Mouse (Mus musculus) hindbrain, embryonic 10.5 days (tissue): ENCODE data around the gene Ano6. TPM values are rescaled to one million over a fixed set of nuclear protein-coding genes. Genes with fewer than 3 reads are reported as not detected.
A peak's percentile ranks its signal among the peaks of the same experiment; 100 is the strongest.

Experiments
- DNase-seq: peaks from one replicate; pipeline ENCODE4 v3.0.0-alpha.2; 2017; ENCODE audit warnings: low spot score
- H3K27ac ChIP-seq: fragments of 300-500 bp; sonication (generic); 2 replicates; pipeline ENCODE4 v1.5.1; 2016; ENCODE audit warnings: mild to moderate bottlenecking, moderate library complexity
- H3K27me3 ChIP-seq: fragments of 300-500 bp; sonication (generic); 2 replicates; pipeline ENCODE4 v1.6.1; 2016; ENCODE audit warnings: mild to moderate bottlenecking; ENCODE audit not compliant: poor library complexity, insufficient read depth, severe bottlenecking
- H3K36me3 ChIP-seq: fragments of 300-500 bp; sonication (generic); 2 replicates; pipeline ENCODE4 v1.6.1; 2016; ENCODE audit warnings: mild to moderate bottlenecking, moderate library complexity
- H3K4me1 ChIP-seq: fragments of 300-500 bp; sonication (generic); replicated peaks from 2 replicates; pipeline ENCODE4 v1.6.1; 2016; ENCODE audit warnings: mild to moderate bottlenecking
- H3K4me3 ChIP-seq: fragments of 300-500 bp; sonication (generic); 2 replicates; pipeline ENCODE4 v1.5.1; 2016; ENCODE audit warnings: mild to moderate bottlenecking, moderate library complexity
- H3K9me3 ChIP-seq: fragments of 300-500 bp; sonication (generic); 2 replicates; pipeline ENCODE4 v1.6.1; 2016; ENCODE audit warnings: mild to moderate bottlenecking, moderate library complexity
- WGBS: fragments of 180-500 bp; shearing (Covaris S2); methylation state at CpG from one replicate; pipeline ENCODE4 v1.1.7; 2016; 5-methylcytosine and 5-hydroxymethylcytosine counted together
- polyA plus RNA-seq: library from polyadenylated mRNA; unstranded; fragments of >200 nt; fragmentation: Nextera tagmentation; extraction: Ambion mirVana; gene quantifications from 2 replicates; pipeline ENCODE4 v1.2.1, GENCODE M21; 2016

Ano6 gene
- polyA plus RNA-seq, 1 experiment from 2014 or later = 31.1 TPM

GRCm38 (mm10) chr15:95929087-95929486 is 138.4 kb downstream of the Ano6 start:
- H3K4me1 ChIP-seq = no peaks in the 10 kb centered on the region
- H3K4me3 ChIP-seq = no peak overlapping the region
- no peak for DNase-seq
- H3K27me3 ChIP-seq = no peaks in the 10 kb centered on the region
- WGBS = 96% methylated on average over 6 of the region's 6 CpGs
- H3K27ac ChIP-seq = no peak overlapping the region
- H3K36me3 ChIP-seq = peaks cover 44% of the 10 kb centered on the region
- H3K9me3 ChIP-seq = 0 out of 2 replicates have a peak, but pooled peaks cover 6% of the 10 kb centered on the region

GRCm38 (mm10) chr15:95931013-95931775 is 140.6 kb downstream of the Ano6 start:
- Histone ChIP-seq H3K27ac (no peak overlapping the region), H3K4me3 (no peak overlapping the region), H3K27me3 (no peaks in the 10 kb centered on the region), H3K4me1 (no peaks in the 10 kb centered on the region), H3K9me3 (0 out of 2 replicates have a peak, but pooled peaks cover 6% of the 10 kb centered on the region), H3K36me3 (peaks cover 44% of the 10 kb centered on the region)
- WGBS = 88% methylated on average over 16 of the region's 16 CpGs
- DNase-seq = no peak

- Histone ChIP-seq H3K27me3 (no peaks in the 10 kb centered on the region), H3K27ac (no peak overlapping the region), H3K9me3 (0 out of 2 replicates have a peak, but pooled peaks cover 6% of the 10 kb centered on the region), H3K4me1 (no peaks in the 10 kb centered on the region), H3K4me3 (no peak overlapping the region), H3K36me3 (peaks cover 44% of the 10 kb centered on the region)
- WGBS = 96% methylated on average over 5 of the region's 5 CpGs
- DNase-seq = no peak
Observed at GRCm38 (mm10) chr15:95932358-95932757, 141.7 kb downstream of the Ano6 start.

- no peak overlapping the region for H3K27ac ChIP-seq
- no peak for DNase-seq
- WGBS = 85% methylated on average over 11 of the region's 11 CpGs
- H3K4me1 ChIP-seq = no peaks in the 10 kb centered on the region
- peaks cover 15% of the 10 kb centered on the region for H3K9me3 ChIP-seq
- no peak overlapping the region for H3K4me3 ChIP-seq
- no peaks in the 10 kb centered on the region for H3K27me3 ChIP-seq
- peaks cover 46% of the 10 kb centered on the region for H3K36me3 ChIP-seq
Observed at GRCm38 (mm10) chr15:95935141-95935540, 144.5 kb downstream of the Ano6 start.

- Histone ChIP-seq H3K27ac (no peak overlapping the region), H3K4me1 (peaks cover 10% of the 10 kb centered on the region), H3K36me3 (peaks cover 51% of the 10 kb centered on the region), H3K27me3 (no peaks in the 10 kb centered on the region), H3K4me3 (no peak overlapping the region), H3K9me3 (peaks cover 9% of the 10 kb centered on the region)
- 60% methylated on average over 4 of the region's 4 CpGs for WGBS
- peak; percentile 12 for DNase-seq
Observed at GRCm38 (mm10) chr15:95943470-95943869, 152.8 kb downstream of the Ano6 start.

GRCm38 (mm10) chr15:95944299-95944698 is 153.7 kb downstream of the Ano6 start:
- Histone ChIP-seq H3K27me3 (no peaks in the 10 kb centered on the region), H3K27ac (no peak overlapping the region), H3K4me3 (no peak overlapping the region), H3K4me1 (peaks cover 10% of the 10 kb centered on the region), H3K9me3 (peaks cover 4% of the 10 kb centered on the region; the same call in 1 of the 2 replicates), H3K36me3 (peaks cover 49% of the 10 kb centered on the region)
- 92% methylated on average over 6 of the region's 6 CpGs for WGBS
- DNase-seq = no peak

GRCm38 (mm10) chr15:95945951-95946708 is 155.5 kb downstream of the Ano6 start:
- H3K27me3 ChIP-seq = no peaks in the 10 kb centered on the region
- H3K9me3 ChIP-seq = no peaks in the 10 kb centered on the region
- peaks cover 50% of the 10 kb centered on the region for H3K36me3 ChIP-seq
- peaks cover 10% of the 10 kb centered on the region for H3K4me1 ChIP-seq
- no peak for DNase-seq
- no peak overlapping the region for H3K4me3 ChIP-seq
- 64% methylated on average over 11 of the region's 11 CpGs for WGBS
- 0 out of 2 replicates have a peak overlapping the region, but pooled peaks have one; percentile 9 for H3K27ac ChIP-seq

GRCm38 (mm10) chr15:95948411-95948810 is 157.8 kb downstream of the Ano6 start:
- peaks cover 46% of the 10 kb centered on the region for H3K36me3 ChIP-seq
- no peak for DNase-seq
- H3K4me3 ChIP-seq = no peak overlapping the region
- H3K27me3 ChIP-seq = no peaks in the 10 kb centered on the region
- no peak overlapping the region for H3K27ac ChIP-seq
- 94% methylated on average over 18 of the region's 18 CpGs for WGBS
- no peaks in the 10 kb centered on the region for H3K9me3 ChIP-seq
- peaks cover 10% of the 10 kb centered on the region for H3K4me1 ChIP-seq

GRCm38 (mm10) chr15:95949336-95949735 is 158.7 kb downstream of the Ano6 start:
- 94% methylated on average over 13 of the region's 13 CpGs for WGBS
- H3K36me3 ChIP-seq = peaks cover 53% of the 10 kb centered on the region
- H3K27me3 ChIP-seq = no peaks in the 10 kb centered on the region
- peaks cover 10% of the 10 kb centered on the region for H3K4me1 ChIP-seq
- no peak overlapping the region for H3K27ac ChIP-seq
- H3K4me3 ChIP-seq = no peak overlapping the region
- no peaks in the 10 kb centered on the region for H3K9me3 ChIP-seq
- no peak for DNase-seq

- Histone ChIP-seq H3K4me1 (peaks cover under 1% of the 10 kb centered on the region; the same call in 1 of the 2 replicates), H3K27ac (no peak overlapping the region), H3K27me3 (no peaks in the 10 kb centered on the region), H3K4me3 (no peak overlapping the region), H3K36me3 (peaks cover 74% of the 10 kb centered on the region), H3K9me3 (no peaks in the 10 kb centered on the region)
- WGBS = 61% methylated on average over 5 of the region's 5 CpGs
- no peak for DNase-seq
Observed at GRCm38 (mm10) chr15:95951497-95951896, 160.9 kb downstream of the Ano6 start.

GRCm38 (mm10) chr15:95956692-95957091 is 166.0 kb downstream of the Ano6 start:
- DNase-seq = no peak
- H3K4me1 ChIP-seq = no peaks in the 10 kb centered on the region; the same call in 1 of the 2 replicates
- no peaks in the 10 kb centered on the region for H3K9me3 ChIP-seq
- peaks cover 55% of the 10 kb centered on the region for H3K36me3 ChIP-seq
- H3K4me3 ChIP-seq = no peak overlapping the region
- WGBS = 94% methylated on average over 3 of the region's 3 CpGs
- no peaks in the 10 kb centered on the region for H3K27me3 ChIP-seq
- no peak overlapping the region for H3K27ac ChIP-seq

- Histone ChIP-seq H3K27me3 (no peaks in the 10 kb centered on the region), H3K4me1 (0 out of 2 replicates have a peak, but pooled peaks cover 8% of the 10 kb centered on the region), H3K36me3 (peaks cover 25% of the 10 kb centered on the region), H3K9me3 (no peaks in the 10 kb centered on the region), H3K27ac (no peak overlapping the region), H3K4me3 (no peak overlapping the region)
- WGBS = 81% methylated on average over 3 of the region's 3 CpGs
- DNase-seq = no peak
Observed at GRCm38 (mm10) chr15:95962411-95963123, 171.9 kb downstream of the Ano6 start.
